Mouse (Mus musculus) spleen, postnatal 0 days (tissue): Measurements from ENCODE around the gene Tgfbr1. TPM values are rescaled to one million over a fixed set of nuclear protein-coding genes. Genes with fewer than 3 reads are reported as not detected.

Experiments
- polyA plus RNA-seq: library from polyadenylated mRNA; unstranded; fragments of >200 nt; fragmentation: Nextera tagmentation; extraction: Ambion mirVana; gene quantifications from 2 replicates; pipeline ENCODE4 v1.2.1, GENCODE M21; 2015

Gene Tgfbr1
- polyA plus RNA-seq = 6.8 and 7.9 TPM in 2 replicates

DNA sequence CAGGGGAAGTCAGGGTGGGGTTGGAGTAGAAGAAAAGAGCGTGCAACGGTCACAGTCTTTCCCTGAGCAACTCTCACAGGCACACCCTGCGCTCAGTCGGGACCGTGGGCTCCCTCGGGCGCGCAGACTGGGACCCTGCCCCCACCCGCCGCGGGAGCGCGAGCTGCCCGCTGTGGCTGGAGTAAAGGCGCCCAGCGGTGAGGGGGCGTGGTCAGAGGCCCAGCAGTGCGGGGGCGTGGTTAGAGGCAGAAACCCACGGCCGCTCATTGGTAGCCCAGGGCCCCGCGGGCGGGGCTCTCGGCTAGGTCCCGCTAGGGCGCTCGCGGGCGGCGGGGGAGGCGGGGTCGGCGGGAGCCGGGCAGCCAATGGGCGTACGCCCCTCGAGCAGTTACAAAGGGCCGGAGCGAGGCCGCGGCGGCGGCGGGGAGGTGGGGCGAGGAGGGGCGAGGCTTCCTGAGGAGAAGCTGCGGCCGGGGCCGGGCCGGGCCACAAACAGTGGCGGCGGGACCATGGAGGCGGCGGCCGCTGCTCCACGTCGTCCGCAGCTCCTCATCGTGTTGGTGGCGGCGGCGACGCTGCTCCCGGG, at the start of gene Tgfbr1:
Gene Tgfbr1 (plus strand): TSS at position 420 of the 586 bp plus-strand sequence.

Other genes starting within 250 kb of the Tgfbr1 start
- 3.5 and 3.9 TPM in 2 replicates for gene Col15a1, start 145.1 kb upstream of the Tgfbr1 start, polyA plus RNA-seq
- 14.0 and 17.9 TPM in 2 replicates for gene Alg2, start 121.1 kb downstream of the Tgfbr1 start, polyA plus RNA-seq
- gene Sec61b, start 121.4 kb downstream of the Tgfbr1 start, polyA plus RNA-seq = 265 and 269 TPM in 2 replicates